Mouse (Mus musculus): Measurements from ENCODE around the gene Eral1.
"Not testable (repeated sequence)": the region's sequence is repeated elsewhere in the genome, so short reads cannot be mapped to it uniquely, and the experiment has no call there.

Eral1 gene

DNA sequence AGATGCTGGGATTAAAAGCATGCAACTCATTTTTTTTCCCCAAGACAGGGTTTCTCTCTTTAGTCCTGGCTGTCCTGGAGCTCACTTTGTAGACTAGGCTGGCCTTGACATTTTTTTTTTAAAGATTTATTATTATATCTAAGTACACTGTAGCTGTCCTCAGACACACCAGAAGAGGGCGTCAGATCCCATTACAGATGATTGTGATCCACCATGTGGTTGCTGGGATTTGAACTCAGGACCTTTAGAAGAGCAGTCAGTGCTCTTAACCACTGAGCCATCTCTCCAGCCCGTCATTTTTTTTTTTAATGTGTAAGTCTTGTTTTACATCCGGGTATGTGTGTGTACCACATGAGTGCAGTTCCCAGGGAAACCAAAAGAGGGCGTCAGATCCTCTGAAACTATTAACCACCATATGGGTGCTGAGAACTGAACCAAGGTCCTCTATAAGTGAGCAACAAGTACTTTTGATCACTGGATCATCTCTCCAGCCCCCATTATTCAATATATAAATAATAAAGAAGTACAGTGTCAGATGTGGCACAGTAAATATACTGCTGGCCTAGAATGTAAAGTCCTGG is 37.8 kb downstream of the Eral1 start:
- in situ Hi-C loops (cut with MboI; ENCODE audit: low sequenced_read_pairs), result not testable (repeated sequence)

DNA sequence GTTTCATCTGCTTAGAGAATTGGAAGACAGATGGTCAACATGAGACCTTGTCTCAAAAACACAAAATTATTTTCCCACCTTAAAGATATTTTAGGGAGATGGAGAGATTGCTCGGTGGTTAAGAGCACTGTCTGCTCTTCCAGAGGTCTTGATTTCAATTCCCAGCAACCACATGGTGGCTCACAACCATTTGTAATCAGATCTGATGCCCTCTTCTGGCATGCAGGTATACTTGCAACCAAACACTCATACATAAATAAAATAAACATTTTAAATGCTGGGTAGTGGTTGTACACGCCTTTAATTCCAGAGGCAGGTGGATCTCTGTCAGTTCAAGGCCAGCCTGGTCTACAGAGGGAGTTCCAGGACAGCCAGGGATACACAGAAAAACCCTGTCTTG is 39.3 kb downstream of the Eral1 start:
- in situ Hi-C loops (cut with MboI; ENCODE audit: low sequenced_read_pairs), result no loop called here

DNA sequence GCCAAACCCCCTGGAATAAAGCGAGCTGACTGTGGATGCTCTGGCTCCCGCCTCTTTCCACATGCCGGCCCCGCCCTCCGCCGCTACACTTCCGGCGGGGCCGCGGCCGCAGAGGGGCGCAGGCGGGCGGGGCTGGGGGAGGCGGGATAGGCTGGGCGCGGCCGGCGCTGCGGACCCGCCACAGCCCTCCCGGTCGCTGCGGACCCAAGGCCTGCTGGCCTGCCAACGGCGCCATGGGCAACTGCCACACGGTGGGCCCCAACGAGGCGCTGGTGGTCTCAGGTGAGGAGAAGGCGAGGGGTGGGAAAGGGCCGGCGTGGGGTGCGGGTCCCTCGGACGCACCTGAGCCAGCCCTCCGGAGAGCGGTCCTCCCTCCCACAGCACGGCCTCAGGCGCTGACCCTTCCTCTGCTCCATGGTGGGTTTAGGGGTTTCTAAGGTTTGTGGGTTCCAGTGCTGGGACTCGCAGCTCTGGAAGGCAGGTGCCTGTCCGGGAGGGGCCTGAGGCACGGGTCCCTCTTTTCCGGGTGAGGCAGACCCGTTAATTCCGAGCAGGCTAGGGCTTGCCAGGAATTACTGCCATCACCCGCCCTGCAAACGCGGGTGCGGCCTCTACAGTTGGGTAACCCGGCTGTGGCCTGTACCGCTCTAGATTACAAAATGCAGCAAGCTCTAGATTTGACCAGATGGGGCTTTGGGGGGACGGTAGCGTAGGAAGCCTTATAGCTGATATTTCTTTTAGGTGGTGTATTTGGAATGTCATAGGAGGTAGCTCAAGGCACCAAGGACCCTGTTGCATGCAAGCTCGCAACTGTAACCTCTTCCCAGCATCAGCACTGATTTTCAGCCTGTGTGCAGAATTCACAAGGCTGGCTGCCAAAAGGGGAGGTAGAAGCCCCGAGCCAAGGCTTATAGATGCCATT is 42.1 kb downstream of the Eral1 start, which contains the start of gene Flot2:
TSS of gene Flot2 (plus strand) at position 101 of the 922 bp plus-strand sequence.
- in situ Hi-C loops (cut with MboI; ENCODE audit: low sequenced_read_pairs), result no loop called here

DNA sequence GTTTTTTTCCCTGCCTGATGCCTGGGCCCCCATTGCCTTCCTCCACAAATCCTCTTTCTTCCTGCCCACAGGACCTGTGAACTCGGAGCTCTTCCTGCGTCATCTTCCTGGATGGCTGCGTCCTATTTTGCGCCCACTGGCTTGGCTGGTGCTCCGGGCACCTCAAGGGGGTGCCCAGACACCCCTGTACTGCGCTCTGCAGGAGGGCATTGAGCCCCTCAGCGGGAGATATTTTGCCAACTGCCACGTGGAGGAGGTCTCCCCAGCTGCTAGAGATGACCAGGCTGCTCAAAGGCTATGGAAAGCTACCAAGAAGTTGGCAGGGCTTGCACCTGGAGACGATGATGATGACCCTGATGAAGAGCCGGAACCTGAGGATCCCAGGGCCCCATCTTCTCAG is 43.4 kb downstream of the Eral1 start:
- in situ Hi-C loops (cut with MboI; ENCODE audit: low sequenced_read_pairs), result no loop called here

DNA sequence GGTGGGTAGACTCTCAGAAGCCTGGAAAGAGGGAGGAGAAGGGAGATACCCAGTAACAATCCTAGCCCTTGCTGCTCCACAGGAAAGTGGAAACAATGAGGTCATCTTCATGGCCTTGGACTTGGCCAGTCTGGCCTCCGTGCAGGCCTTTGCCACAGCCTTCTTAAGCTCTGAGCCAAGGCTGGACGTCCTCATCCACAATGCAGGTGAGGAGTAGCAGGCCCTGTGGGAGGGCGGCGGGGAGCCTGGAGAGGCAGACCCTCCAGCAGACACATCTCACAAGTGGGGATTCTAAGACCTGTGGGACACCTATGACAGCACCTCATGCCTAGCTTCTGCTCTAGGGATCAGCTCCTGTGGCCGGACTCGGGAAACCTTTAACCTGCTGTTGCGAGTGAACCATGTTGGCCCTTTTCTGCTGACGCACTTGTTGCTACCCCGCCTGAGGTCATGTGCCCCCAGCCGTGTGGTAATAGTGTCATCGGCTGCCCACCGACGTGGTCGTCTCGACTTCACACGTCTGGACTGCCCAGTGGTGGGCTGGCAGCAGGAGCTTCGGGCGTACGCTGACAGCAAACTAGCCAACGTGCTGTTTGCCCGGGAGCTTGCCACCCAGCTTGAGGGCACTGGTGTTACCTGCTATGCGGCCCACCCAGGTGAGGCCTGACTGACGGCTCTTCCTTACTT is 46.1 kb downstream of the Eral1 start:
- in situ Hi-C loops (cut with MboI; ENCODE audit: low sequenced_read_pairs), result no loop called here

DNA sequence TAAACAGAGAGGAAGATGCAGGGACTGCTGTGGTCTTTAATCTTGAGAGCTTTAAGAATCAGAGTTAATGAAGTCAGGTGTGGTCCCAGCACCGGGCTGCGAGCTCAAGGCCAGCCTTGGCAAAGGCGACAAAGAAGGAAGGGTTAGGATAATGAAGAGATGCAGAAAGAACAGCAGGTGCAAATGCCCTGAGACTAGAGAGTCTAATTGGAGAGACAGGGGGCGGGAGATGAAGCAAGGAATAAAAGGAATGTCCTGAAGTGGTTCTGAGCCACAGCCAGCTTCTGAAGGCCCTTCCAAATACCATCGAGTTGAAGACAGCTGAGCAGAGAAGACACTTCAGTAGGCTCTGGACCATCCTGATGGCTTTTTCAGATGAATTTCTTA is 47.4 kb downstream of the Eral1 start:
- in situ Hi-C loops (cut with MboI; ENCODE audit: low sequenced_read_pairs), result no loop called here

DNA sequence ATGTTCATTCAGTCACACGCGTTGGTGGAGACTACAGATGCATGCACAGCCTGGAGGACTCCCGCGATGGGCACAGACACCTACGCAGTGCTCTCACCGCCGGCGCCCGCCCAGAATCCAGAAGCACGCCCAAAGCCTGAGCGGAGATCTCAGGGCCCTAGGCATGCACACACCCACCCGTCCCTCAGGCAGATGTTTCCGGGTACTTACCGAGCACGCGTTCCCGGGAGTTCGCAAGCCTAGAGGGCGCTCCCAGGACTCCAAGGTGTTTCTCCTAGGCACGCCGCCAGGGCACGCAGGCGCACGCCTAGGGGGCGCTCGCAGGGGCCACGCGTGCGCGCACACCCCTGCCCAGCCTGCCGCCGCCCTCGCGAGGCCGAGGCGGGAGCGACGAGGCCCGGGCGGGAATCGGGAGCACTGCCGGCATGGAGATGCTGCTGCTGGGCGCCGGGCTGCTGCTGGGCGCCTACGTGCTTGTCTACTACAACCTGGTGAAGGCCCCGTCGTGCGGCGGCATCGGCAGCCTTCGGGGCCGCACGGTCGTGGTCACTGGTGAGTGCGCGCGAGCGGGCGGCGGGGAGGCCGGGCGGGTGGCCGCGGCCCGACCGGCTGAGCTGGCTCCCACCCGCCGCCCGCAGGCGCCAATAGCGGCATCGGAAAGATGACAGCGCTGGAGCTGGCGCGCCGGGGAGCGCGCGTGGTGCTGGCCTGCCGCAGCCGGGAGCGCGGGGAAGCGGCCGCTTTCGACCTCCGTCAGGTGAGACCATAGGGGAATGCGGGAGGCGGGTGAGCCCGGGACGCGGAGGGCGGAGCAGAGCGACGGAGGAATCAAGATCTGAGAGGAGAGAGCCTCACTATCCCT is 48.0 kb downstream of the Eral1 start, which contains the start of gene Dhrs13:
TSS of gene Dhrs13 (plus strand) at position 334 of the 862 bp plus-strand sequence.
- in situ Hi-C loops (cut with MboI; ENCODE audit: low sequenced_read_pairs), result no loop called here

DNA sequence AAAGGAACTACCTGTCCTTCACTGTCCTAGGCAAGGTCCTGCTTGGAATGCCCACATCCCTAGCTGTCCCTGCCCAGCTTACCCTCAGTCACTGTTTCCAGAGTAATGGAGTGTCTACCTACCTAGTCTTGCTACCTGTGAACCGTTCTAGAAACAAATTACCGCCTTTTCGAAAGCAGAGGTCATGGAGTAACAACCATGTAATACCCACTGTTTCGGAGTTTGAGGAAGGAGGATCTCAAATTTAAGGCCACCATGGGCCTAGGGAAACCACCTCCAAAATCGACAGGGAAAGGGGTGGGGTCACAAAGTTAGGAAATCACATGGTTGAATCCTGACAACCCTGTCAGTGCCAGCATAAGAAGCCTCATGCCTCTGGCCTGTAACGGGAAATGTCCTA is 48.8 kb downstream of the Eral1 start:
- in situ Hi-C loops (cut with MboI; ENCODE audit: low sequenced_read_pairs), result no loop called here

DNA sequence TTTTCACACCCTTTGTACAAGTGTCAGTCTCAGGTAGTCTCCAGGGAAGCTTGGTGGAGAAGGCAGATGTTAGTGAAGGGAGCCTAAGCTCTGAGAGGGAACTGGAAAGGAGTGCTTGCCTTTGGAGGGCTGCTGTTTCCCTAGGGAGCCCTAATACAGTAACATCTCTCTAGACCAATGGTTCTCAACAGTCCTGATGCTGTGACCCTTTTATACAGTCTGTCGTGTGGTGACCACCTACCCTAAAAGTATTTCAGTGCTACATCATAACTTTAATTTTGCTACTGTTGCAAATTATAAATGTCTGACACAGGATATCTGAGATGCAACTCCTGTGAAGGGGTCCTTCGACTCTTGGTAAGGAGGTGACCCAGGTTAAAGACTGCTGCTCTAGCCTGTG is 49.6 kb downstream of the Eral1 start:
- in situ Hi-C loops (cut with MboI; ENCODE audit: low sequenced_read_pairs), result no loop called here

DNA sequence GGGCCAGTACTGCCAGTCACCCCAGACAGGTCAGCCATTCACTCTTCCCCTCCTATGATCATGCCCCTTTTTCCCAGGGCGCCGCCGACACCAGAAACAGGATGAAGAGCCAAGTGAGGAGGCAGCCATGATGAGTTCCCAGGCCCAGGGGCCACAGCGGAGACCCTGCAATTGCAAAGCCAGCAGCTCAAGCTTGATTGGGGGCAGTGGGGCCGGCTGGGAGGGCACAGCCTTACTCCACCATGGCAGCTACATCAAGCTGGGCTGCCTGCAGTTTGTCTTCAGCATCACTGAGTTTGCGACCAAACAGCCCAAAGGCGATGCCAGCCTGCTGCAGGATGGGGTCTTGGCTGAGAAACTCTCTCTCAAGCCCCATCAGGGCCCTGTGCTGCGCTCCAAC is 50.9 kb downstream of the Eral1 start:
- in situ Hi-C loops (cut with MboI; ENCODE audit: low sequenced_read_pairs), result no loop called here

DNA sequence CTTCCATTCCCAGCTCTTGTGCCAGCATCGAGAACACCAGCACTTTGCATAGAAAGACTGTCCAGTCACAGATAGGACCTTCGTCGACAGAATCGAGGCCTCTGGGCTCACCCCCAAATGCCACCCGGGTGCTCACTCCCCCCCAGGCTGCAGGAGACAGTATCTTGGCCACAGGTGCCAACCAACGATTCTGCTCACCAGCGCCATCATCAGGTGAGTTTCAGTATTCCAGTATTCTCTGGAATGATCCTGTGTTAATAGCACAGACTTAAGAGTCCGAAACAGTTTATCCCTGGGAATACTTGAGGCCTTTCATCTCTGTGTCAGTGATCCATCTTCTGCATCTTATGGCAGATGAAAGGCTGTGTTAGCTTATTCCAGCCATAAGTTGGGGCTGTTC is 56.6 kb downstream of the Eral1 start:
- in situ Hi-C loops (cut with MboI; ENCODE audit: low sequenced_read_pairs), result no loop called here

All from CH12F3 (cell line).